Mouse (Mus musculus): ENCODE data around the gene Apof. TPM values are rescaled to one million over a fixed set of nuclear protein-coding genes. Genes with fewer than 3 reads are reported as not detected.
"Not testable (repeated sequence)": the region's sequence is repeated elsewhere in the genome, so short reads cannot be mapped to it uniquely, and the experiment has no call there.

Apof gene
- polyA plus RNA-seq, 1 experiment from 2014 or later = 1.6 TPM

DNA sequence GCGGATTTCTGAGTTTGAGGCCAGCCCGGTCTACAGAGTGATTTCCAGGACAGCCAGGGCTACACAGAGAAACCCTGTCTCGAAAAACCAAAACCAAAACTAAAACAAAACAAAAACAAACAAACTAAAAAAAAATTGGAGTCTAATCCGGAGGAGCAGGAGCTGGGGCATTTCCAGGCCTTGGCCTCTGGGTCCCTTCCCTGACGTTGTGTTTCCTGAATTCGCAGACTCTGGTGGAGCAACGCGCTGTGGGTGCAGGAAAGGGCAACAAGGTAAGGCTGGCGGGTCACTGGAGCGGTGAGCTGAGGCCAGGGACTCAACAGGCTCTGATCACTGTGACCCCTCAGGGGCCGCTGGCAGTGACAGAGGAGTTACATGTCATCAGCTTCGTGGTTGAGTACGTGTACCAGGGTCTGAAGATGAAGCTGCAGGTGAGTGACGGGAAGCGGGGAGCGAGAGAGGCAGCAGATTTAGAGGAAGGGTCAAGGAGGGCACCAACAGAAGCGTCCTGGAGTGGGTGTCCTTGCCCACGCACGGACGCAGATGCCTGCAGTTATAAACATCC lies 14.5 kb downstream of the Apof start:
- H3K4me2 ChIP-seq (replicated peaks) = no peak overlapping the region
- H3K4me1 ChIP-seq (replicated peaks) = no peaks in the 10 kb centered on the region
- no peak overlapping the region for H3K4me3 ChIP-seq (replicated peaks)
- H3K9ac ChIP-seq = no peak overlapping the region
- H3K9me3 ChIP-seq = no peaks in the 10 kb centered on the region
- no peak overlapping the region for H3K27ac ChIP-seq
- ATAC-seq = no peak
- 88% methylated on average over 20 of the region's 20 CpGs for WGBS
- peaks cover 23% of the 10 kb centered on the region for H3K36me3 ChIP-seq
- H3K27me3 ChIP-seq (replicated peaks) = no peaks in the 10 kb centered on the region

DNA sequence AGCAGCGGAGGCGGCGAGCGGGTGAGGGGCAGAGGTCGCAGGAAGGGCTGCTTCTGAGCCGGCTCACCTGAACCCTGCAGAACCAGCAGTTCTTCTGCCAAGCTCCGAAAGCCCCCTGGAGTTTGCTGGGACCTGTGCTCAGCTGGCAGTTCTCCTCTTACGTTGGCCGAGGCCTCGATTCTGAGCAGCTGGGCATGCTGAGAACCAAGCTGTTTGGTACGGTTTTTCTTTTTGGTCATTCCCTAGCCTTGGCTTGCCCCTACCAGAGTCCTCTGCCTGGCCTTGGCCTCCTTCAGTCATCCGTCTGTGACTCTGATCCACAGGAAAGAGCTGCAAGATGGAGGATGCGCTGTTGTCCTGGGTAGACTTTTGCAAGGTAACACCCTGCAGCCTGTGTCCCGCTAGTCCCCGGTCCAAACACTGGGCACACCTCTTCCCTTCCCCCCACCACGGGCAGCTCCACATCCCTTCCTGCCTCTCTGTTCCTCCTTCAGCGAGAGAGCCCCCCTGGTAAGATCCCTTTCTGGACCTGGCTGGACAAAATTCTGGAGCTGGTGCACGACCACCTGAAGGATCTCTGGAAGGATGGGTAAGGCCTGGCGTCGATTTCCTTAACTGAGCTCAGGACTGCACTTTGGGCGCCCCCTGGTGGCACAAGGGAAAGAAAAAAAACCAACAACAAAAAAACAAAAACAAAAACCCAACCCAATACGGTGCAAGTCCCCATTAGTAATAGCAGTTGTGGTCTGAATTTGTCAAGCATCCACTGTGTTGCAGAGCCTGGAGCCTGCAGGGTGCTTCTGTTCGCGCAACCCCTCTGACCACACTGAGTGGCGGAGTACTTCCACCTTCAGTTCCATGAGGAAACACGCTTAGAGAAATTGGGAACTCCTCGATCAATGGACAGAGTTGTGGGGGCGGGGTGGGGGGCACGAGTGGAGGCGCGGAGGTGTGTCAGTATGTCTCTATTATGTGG lies 15.4 kb downstream of the Apof start:
- Histone ChIP-seq H3K36me3 (peaks cover 23% of the 10 kb centered on the region), H3K27ac (no peak overlapping the region), H3K9ac (no peak overlapping the region), H3K27me3 (replicated peaks) (no peaks in the 10 kb centered on the region), H3K9me3 (no peaks in the 10 kb centered on the region), H3K4me3 (replicated peaks) (no peak overlapping the region), H3K4me1 (replicated peaks) (no peaks in the 10 kb centered on the region), H3K4me2 (replicated peaks) (no peak overlapping the region)
- 67% methylated on average over 31 of the region's 31 CpGs for WGBS
- ATAC-seq = no peak

DNA sequence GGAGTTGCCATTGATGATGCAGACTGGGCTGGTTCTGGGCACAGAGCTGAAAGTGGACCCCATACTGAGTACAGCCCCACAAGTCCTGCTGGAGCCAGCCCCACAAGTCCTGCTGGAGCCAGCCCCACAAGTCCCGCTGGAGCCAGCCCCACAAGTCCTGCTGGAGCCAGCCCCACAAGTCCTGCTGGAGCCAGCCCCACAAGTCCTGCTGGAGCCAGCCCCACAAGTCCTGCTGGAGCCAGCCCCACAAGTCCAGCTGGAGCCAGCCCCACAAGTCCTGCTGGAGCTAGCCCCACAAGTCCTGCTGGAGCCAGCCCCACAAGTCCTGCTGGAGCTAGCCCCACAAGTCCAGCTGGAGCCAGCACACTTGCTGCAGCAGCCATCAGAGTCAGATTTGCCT lies 22.1 kb downstream of the Apof start:
- WGBS = 80% methylated on average over 1 of the region's 1 CpGs
- H3K27me3 ChIP-seq (replicated peaks); H3K4me3 ChIP-seq (replicated peaks); H3K9ac ChIP-seq; ATAC-seq; H3K9me3 ChIP-seq; H3K4me1 ChIP-seq (replicated peaks); H3K27ac ChIP-seq; H3K4me2 ChIP-seq (replicated peaks): not testable (repeated sequence)
- H3K36me3 ChIP-seq = peaks cover 13% of the 10 kb centered on the region; the same call in 1 of the 2 replicates

DNA sequence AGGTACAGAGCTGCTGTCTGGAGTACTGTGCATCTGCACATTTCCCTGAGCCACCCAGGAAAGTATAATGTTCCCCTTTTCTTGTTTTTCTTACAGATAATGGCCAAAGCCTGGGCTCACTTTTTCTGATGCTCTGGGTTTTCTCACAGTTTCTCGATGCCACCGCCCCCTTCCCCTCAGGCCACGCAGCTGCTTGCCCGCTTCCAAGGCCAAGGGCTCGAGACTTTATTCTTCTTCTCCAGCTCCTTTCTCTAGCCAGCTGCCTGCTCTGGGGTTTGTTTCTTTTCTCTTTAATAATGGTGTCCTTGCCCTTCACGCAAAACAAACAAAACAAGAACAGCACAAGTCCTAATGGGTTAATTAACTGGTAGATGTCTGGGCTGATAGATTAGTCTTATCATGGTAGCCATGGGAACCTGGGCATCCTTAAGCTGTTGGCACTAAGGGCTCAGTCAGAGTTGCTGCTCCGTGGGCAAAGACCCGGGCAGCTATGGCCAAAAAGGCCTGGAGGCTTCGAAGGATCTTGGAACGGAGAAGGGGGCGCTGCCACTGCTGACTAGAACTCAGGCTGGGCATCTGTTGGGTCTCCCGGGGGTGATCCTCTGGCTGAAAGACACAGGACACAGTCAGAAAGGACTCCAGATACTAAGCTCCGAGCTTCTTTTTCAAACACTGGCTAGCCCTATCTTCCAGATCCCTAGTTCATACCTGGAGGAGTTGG lies 28.1 kb downstream of the Apof start:
- H3K36me3 ChIP-seq = 0 out of 2 replicates have a peak, but pooled peaks cover 3% of the 10 kb centered on the region
- H3K27me3 ChIP-seq (replicated peaks) = no peaks in the 10 kb centered on the region
- no peaks in the 10 kb centered on the region for H3K9me3 ChIP-seq
- no peak overlapping the region for H3K27ac ChIP-seq
- peaks cover 10% of the 10 kb centered on the region; the same call in 1 of the 2 replicates for H3K4me1 ChIP-seq (replicated peaks)
- no peak overlapping the region for H3K9ac ChIP-seq
- ATAC-seq = no peak
- no peak overlapping the region for H3K4me3 ChIP-seq (replicated peaks)
- no peak overlapping the region for H3K4me2 ChIP-seq (replicated peaks)
- 73% methylated on average over 13 of the region's 13 CpGs for WGBS

DNA sequence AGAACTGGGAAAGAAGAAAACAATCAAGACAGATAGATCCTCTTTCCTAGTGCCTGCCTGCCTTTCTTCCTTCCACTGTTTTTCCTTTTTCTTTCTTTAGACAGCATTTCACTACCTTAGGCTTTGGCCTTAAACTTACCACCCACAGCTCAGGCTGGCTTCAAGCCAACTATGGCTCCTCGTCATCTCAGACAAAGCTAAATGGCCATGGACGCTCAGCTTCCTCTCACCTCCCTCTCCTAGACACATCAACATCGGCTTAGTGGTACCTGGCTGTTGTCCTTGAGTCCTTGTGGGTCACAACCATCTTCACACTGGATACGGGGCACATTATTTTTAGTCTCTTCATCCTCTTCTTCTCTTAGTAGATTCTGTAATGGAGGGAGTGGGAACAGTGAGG lies 28.8 kb downstream of the Apof start:
- WGBS = 62% methylated on average over 4 of the region's 4 CpGs
- no peak for ATAC-seq
- H3K9me3 ChIP-seq = no peaks in the 10 kb centered on the region
- H3K27me3 ChIP-seq (replicated peaks) = no peaks in the 10 kb centered on the region
- no peaks in the 10 kb centered on the region for H3K36me3 ChIP-seq
- H3K4me3 ChIP-seq (replicated peaks) = no peak overlapping the region
- no peak overlapping the region for H3K9ac ChIP-seq
- H3K27ac ChIP-seq = 0 out of 2 replicates have a peak overlapping the region, but pooled peaks have one; percentile 28
- peaks cover 10% of the 10 kb centered on the region; the same call in 1 of the 2 replicates for H3K4me1 ChIP-seq (replicated peaks)
- H3K4me2 ChIP-seq (replicated peaks) = no peak overlapping the region

DNA sequence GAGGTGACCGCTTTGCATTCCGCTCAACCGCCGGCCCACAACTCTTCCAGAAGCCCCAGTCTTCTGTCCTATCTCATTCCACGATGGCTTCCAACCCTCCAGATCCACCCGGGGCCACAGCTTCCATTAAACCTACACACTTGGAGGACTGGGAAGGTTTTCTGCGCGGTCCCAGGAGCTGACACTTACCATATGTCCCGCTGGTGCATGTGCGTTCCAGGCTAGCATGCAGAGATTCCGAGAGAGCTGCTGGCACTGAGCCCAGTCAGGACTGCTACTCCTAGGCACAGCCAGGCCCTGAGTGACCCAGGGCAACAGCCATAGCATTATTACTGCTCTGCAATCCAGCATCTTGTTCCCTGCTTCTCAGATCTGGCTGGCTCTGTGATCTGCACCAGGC lies 29.2 kb downstream of the Apof start:
- 64% methylated on average over 11 of the region's 11 CpGs for WGBS
- H3K4me1 ChIP-seq (replicated peaks) = peaks cover 10% of the 10 kb centered on the region; the same call in 1 of the 2 replicates
- H3K4me2 ChIP-seq (replicated peaks) = no peak overlapping the region
- H3K9ac ChIP-seq = no peak overlapping the region
- no peak overlapping the region for H3K4me3 ChIP-seq (replicated peaks)
- no peaks in the 10 kb centered on the region for H3K9me3 ChIP-seq
- H3K27me3 ChIP-seq (replicated peaks) = no peaks in the 10 kb centered on the region
- H3K36me3 ChIP-seq = no peaks in the 10 kb centered on the region
- H3K27ac ChIP-seq = peak overlapping the region; percentile 28; the same call in 1 of the 2 replicates
- peak; percentile 60 for ATAC-seq

DNA sequence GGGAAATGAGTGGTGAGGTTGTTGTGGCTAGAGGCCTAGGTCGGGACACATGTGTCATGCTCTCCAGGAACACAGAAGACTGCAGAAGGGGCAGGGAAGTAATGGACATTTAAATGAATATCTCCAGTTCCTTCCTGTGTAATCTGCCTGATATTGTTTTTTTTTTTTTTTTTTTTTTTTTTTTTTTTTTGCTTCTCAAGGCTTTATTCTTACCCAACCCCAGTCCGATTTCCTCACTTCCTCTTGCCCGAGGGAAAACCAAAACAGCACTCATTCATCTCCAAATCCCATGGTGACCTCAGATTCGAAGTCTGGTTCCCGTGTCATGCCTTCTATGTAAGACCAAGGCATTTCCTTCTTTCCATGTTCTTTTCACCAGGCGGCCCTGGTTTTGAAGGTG lies 29.8 kb downstream of the Apof start:
- Histone ChIP-seq H3K9ac (no peak overlapping the region), H3K9me3 (no peaks in the 10 kb centered on the region), H3K27me3 (replicated peaks) (no peaks in the 10 kb centered on the region), H3K36me3 (no peaks in the 10 kb centered on the region), H3K4me1 (replicated peaks) (peaks cover 10% of the 10 kb centered on the region; the same call in 1 of the 2 replicates), H3K4me2 (replicated peaks) (no peak overlapping the region), H3K27ac (0 out of 2 replicates have a peak overlapping the region, but pooled peaks have one; percentile 28), H3K4me3 (replicated peaks) (no peak overlapping the region)
- no peak for ATAC-seq
- WGBS = 69% methylated on average over 6 of the region's 6 CpGs

DNA sequence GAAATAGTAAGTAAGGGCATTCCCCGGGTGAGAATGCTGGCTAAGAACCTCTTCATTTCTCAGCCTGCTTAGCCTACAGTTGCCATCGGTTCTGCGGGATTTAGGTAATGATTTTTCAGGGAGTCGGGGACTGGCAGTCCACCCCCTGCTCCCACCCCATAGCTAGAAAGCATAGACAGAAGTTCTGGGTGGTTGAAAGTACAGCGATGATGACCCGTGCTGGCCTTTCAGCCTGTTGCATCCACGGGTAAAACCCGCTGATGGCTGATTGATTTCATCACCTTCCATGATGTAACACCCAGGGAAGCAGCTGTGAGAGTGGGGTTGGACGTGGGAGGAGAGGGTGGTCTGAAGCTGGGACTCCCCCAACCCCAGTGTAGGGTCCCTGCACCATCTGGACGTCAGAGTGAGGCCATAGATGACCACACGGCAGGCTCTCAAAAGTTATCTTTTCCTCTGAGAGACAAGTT lies 30.3 kb downstream of the Apof start, which contains the start of gene Il23a:
Gene Il23a (minus strand): TSS at position 51 of the 470 bp plus-strand sequence.
- H3K27me3 ChIP-seq (replicated peaks) = no peaks in the 10 kb centered on the region
- H3K27ac ChIP-seq = peak within 1 kb of the TSS; percentile 28; the same call in 1 of the 2 replicates
- no peaks in the 10 kb centered on the region for H3K9me3 ChIP-seq
- H3K4me2 ChIP-seq (replicated peaks) = no peak within 1 kb of the TSS
- 80% methylated on average over 11 of the region's 11 CpGs for WGBS
- H3K36me3 ChIP-seq = no peaks in the 10 kb centered on the region
- H3K9ac ChIP-seq = no peak within 1 kb of the TSS
- H3K4me1 ChIP-seq (replicated peaks) = peaks cover 10% of the 10 kb centered on the region; the same call in 1 of the 2 replicates
- no peak for ATAC-seq
- no peak within 1 kb of the TSS for H3K4me3 ChIP-seq (replicated peaks)

DNA sequence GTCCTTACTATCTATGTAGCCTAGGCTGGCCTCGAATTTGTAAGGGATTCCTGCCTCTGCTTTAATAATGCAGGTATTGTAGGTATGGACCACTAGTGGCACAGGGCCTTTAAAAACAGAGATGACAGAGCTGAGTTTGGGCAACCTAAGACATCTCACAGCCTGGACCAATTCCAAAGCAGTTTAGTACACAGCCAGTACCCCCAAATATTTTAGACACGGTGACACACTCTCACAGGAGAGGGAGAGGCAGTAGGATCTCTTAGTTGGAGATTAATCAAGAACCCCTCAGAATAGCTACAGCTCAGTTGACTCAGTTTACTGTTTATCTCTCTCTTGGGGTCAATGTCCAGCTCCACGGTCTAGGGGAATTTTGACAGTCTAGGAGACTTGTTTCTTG lies 33.9 kb downstream of the Apof start:
- Histone ChIP-seq H3K4me1 (replicated peaks) (peaks cover 12% of the 10 kb centered on the region), H3K36me3 (no peaks in the 10 kb centered on the region), H3K27me3 (replicated peaks) (no peaks in the 10 kb centered on the region), H3K9me3 (no peaks in the 10 kb centered on the region), H3K4me2 (replicated peaks) (peak overlapping the region; percentile 68), H3K4me3 (replicated peaks) (peak overlapping the region; percentile 42), H3K27ac (peak overlapping the region; percentile 94), H3K9ac (peak overlapping the region; percentile 54)
- 27% methylated on average over 3 of the region's 3 CpGs for WGBS
- no peak for ATAC-seq

DNA sequence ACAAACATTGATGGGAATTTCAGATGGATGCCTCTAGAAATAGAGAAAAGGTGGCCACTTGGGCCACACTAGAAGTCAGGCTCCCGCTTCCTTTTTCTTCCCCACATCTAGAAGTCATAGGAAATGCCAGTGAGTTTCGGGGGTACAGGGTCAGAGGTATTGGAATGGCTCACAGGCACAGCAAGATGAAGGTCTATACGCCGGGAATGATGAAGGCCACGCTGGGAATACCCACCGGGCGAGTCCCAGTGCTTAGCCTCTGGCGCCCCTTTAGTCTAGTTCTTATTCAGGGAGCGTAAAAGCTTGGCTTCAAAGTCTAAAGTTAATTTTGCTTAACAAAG lies 34.3 kb downstream of the Apof start:
- H3K36me3 ChIP-seq = no peaks in the 10 kb centered on the region
- peaks cover 9% of the 10 kb centered on the region for H3K4me1 ChIP-seq (replicated peaks)
- peak overlapping the region; percentile 94 for H3K27ac ChIP-seq
- peak; percentile 59 for ATAC-seq
- no peaks in the 10 kb centered on the region for H3K27me3 ChIP-seq (replicated peaks)
- H3K4me2 ChIP-seq (replicated peaks) = peak overlapping the region; percentile 68
- H3K9ac ChIP-seq = peak overlapping the region; percentile 54
- peak overlapping the region; percentile 42 for H3K4me3 ChIP-seq (replicated peaks)
- no peaks in the 10 kb centered on the region for H3K9me3 ChIP-seq
- WGBS = 1% methylated on average over 9 of the region's 9 CpGs

DNA sequence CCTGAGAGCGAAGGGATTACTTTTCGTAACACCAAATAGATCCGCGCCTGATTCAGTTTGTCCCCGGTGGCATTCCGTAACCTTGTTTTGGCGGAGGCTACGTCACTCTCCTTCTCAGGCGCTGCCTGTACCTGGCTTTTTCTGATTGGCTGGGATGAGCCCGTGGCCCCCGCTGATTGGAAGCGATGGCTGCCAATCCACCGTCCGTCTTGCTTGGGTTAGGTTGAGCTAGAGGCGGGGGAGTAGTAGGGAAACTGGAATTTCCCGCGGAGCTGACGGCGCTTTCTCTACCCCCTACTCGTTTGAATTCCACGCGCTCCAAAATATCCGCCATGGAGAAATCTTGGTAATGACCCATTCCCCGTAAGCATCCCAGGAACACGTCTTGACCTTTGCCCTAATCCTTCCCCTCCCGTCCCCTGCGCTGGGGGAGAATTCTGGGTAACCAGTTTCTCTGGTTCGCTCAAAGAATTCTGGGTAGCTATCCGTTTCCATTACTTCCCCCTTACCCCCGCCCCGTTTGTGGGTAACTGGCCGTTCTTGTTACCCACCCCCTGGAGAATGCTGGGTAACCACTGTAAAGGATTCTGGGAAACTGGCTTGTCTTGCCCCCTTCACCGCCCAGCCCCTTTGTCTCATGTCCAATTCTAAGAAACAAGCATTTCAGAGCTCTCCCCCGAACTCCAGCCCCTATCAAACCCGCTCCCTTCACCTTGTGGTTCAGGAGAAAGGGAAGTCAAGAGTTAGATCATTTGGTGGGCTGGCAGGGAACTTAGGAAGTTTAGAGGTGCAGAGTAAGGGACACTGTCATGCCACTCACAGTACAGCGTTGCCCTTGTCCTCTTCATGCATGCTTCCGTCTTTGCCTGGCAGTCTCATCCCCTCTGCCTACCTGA lies 34.9 kb downstream of the Apof start, which contains the start of gene Pan2:
Gene Pan2 (plus strand): TSS at position 210 of the 896 bp plus-strand sequence.
- peak within 1 kb of the TSS; percentile 54 for H3K9ac ChIP-seq
- H3K4me1 ChIP-seq (replicated peaks) = peaks cover 6% of the 10 kb centered on the region
- peak; percentile 100 for ATAC-seq
- peak within 1 kb of the TSS; percentile 94 for H3K27ac ChIP-seq
- no peaks in the 10 kb centered on the region for H3K9me3 ChIP-seq
- WGBS = 2% methylated on average over 37 of the region's 37 CpGs
- peak within 1 kb of the TSS; percentile 75 for H3K4me2 ChIP-seq (replicated peaks)
- H3K27me3 ChIP-seq (replicated peaks) = no peaks in the 10 kb centered on the region
- peak within 1 kb of the TSS; percentile 42 for H3K4me3 ChIP-seq (replicated peaks)
- no peaks in the 10 kb centered on the region for H3K36me3 ChIP-seq
